Mouse (Mus musculus) urinary bladder, postnatal 36 days (tissue): ENCODE data around the gene Ppp1r16b.
"Not testable (repeated sequence)": the region's sequence is repeated elsewhere in the genome, so short reads cannot be mapped to it uniquely, and the experiment has no call there.

Experiments used
- DNase-seq, 2 experiments: peaks; one replicate each; pipeline ENCODE4 v3.0.0; 2022; ENCODE audit warnings: low spot score in 2 of 2, mixed read lengths in 1 of 2

The Ppp1r16b gene

DNA sequence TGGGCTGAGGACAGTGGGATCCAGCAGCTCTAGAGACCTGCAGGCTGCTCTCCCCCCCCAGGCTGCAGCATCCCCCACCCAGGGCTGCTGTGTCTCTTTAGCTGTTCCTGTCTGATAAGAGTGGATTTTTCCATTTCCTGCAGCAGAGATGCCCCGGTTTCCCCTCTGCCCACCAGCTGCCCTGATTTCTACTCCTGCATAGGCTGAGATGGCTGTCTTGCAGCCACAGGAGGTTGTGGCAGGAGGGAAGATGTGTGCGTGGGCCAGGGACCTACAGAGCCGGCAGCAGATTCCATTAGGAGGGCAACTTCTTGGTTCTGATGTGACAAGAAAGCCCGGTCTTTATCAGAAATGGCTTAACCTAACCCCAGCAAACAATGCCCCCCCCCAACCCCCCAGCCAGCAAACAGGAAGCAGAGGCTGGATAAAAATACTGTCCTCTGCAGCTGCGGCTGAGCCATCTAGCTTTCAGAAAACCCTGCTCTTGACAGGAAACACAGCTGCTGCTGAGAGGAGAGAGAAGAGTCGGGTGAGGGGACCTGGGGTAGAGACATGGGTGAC, 57.9 kb downstream of the Ppp1r16b start:
- DNase-seq: no peak

DNA sequence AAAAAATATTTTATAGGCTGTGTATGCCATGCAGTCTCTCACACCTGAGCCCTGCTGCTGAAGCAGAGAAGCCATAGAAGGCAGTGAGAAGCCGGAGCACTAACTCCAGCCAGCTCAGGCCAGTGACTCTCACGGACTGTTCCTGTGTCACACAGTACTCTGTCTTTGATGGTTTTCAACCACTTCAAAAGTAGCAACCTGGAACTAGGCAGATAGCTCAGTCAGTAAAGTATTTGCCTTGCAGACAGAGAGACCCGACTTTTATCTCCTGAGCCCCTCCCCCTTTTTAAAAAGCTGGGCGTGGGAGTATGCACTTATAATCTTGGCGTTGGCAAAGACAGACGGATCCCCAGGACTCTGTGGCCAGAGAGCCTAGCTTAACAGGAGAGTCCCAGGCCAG, 58.6 kb downstream of the Ppp1r16b start:
- no peak for DNase-seq

GRCm38 (mm10) chr2:158726252-158726651, 61.1 kb downstream of the Ppp1r16b start:
- no peak for DNase-seq

DNA sequence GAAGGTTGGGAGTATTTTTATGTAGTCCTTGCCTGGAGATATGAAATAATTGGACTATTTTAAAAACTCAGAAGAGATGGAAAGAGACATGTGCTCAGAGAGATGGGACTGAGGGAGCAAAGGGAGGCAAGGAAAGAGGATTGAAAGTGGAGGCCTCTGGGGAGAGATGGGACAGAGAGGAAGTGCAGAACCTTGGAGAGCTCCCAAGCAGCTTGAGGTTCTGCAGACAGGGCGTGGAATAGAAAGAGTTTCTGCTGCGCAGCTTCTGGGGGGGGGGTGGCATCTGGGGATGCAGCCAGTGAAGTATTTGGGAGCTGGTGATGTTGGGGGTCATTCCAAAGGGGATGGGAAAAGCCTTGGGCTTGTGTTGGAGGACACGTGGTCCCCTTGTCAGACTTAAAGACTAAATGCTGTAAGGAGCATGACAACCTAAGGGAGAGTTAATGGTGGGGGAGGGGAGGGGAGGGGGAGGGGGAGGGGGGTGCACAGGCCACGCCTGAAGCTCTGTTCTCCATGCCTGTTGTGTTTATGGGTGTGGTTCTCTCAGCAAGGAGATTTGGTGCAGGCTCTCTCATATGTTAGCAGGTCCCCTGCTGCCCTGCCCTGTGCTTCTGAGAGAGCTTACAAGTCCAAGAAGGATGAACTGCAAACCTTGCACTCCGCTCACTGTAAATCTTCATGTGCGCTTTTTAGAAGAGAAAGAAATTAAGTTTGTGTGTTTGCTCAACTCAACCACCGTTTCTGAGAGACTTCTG, 63.0 kb downstream of the Ppp1r16b start:
- no peak for DNase-seq

DNA sequence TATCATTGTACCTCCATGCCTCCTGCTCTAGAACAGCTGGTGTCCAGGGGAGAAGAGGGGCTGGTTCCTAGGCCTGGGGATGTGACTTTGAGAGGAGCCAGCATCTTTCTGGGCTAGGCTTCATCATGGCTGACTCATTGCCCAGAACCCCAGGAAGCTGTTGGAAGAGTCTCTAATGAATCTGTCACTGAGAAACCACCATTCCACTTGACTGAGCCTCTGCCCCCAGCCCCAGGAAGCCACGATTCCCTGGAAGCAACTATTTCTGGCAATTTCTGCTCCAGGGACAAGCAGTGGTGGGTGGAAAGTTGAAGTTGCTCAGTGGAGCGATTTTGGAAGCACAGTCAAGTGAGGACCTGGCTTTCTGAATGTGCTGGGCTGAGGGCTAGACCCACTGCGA, 65.7 kb downstream of the Ppp1r16b start:
- no peak for DNase-seq

- DNase-seq: no peak
These were observed 67.3 kb downstream of the Ppp1r16b start for GRCm38 (mm10) chr2:158732521-158732920.

GRCm38 (mm10) chr2:158733136-158733535, 67.9 kb downstream of the Ppp1r16b start:
- DNase-seq: no peak

GRCm38 (mm10) chr2:158733914-158734313, 68.7 kb downstream of the Ppp1r16b start:
- no peak for DNase-seq

DNA sequence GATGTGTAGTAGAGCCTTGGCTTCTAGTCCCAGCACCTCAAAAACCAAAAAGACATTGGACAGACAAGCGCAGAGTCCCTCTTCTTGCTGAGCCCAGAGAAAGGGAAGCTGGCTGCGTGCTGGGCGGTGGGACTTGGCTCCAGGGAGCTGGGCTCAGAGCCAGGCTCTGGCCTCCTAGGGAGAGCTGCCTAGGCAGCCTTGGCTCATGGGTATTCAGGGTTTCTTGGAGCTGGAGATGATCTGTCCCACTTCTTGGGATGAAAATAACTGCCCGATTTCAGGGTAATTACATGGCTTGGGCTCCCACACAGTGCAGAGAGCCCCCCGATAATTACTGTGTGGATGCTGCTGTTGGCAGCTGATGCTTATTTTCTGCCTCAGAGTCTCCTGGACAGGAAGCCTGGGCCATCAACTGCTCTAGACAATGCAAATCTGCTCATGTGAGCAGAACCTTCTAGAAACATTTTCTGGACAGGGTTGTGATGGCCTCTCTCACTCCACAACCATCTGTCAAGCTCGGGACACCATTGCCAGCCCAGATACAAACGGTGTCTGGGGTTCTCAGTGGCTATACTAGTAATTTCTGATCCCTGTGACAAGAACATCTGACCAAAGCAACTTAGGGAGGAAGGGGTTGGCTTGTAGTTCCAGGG, 69.4 kb downstream of the Ppp1r16b start:
- no peak for DNase-seq

- DNase-seq: no peak
These were observed 70.1 kb downstream of the Ppp1r16b start for GRCm38 (mm10) chr2:158735340-158735739.

DNA sequence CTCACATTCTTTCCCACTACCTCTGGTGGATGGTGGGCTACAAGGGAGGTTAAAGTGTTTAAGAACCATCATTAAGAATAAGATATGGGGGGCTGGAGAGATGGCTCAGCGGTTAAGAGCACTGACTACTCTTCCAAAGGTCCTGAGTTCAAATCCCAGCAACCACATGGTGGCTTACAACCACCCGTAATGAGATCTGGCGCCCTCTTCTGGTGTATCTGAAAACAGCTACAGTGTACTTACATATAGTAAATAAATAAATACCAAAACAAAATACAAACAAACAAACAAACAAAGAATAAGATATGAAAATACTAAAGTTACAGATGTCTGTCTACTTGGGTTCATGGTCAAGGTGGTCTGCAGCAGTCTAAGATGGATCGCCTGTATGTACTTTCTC, 71.0 kb downstream of the Ppp1r16b start:
- DNase-seq: not testable (repeated sequence)

DNA sequence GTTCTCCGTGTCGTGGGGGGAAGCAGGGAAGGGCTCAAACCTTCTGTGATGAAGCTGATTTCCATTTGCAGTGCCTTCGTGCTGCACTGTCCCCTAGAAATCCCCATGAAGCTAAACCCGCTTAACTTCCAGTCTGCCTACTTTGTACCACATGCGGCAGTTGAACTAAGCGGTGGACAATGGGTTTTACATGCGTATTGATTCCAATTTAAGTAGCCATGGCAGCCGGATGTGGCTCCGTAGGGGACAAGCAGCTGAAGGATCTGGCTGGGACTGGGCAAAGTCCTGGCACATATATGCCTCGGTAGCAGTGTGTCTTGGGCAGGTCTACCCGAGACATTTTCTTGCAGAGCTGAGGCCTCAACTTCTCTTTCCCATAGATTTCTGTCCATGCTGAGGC, 73.4 kb downstream of the Ppp1r16b start:
- DNase-seq: no peak

DNA sequence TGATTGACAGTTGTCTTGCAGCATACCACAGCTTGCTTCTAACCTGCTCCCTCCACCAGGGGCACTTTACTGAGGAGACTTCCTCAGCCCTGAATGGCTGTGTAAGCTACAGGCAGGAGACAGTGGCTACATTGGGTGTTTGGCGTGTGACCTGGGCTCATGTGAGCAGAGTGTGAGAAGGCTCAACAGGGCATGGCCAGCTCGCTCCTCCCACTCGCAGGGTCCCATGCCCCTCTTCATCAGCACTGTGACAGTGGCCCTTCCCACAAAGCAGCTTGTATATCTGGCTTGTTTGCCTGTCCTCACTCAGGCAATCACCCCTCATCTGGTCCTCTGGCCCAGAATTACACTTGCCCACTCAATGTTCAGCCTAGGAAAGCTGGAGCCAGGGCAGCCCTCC, 73.9 kb downstream of the Ppp1r16b start:
- no peak for DNase-seq

DNA sequence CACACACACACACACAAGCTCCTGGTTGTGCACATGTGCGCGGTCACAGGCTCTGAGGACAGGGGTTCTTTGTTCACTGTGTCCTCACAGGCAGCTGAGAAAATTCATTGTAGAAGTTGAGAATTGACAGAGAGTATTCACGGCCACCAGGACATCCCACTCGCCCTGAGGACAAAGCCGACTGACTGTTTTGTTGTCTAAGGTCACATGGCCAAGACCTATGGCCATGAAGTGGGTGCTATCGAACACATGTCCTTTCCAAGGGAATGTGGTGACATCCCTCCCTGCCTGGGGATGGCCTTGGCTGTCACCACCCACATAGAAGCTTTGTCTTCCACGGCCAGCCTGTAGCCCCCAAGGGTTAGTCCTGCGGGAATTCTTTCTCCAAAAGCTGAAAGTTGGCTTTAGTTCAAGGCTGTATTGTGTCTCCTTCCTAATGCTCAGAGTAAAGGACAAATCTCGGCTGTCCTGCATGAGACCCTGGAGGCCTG, 75.9 kb downstream of the Ppp1r16b start:
- no peak for DNase-seq

DNA sequence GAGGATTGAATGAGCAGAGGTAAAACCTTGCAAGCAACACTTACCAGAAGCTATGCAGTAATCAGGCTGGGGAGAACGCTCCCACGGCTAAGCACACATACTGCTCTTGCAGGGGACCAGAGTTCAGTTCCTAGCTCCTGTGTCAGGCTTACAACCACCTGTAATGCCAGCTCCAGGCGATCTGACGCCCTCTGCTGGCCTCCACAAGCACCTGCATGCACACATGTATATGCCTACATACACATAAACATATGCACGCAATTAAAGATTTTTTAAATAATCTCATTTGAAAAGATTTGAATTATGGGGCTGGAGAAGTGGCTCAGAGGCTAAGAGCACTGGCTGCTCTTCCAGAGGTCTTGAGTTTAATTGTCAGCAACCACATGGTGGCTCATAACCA, 77.2 kb downstream of the Ppp1r16b start:
- no peak for DNase-seq

GRCm38 (mm10) chr2:158743518-158744141, 78.4 kb downstream of the Ppp1r16b start:
- no peak for DNase-seq

- DNase-seq: no peak
These were observed 79.9 kb downstream of the Ppp1r16b start for GRCm38 (mm10) chr2:158745049-158745482.

DNA sequence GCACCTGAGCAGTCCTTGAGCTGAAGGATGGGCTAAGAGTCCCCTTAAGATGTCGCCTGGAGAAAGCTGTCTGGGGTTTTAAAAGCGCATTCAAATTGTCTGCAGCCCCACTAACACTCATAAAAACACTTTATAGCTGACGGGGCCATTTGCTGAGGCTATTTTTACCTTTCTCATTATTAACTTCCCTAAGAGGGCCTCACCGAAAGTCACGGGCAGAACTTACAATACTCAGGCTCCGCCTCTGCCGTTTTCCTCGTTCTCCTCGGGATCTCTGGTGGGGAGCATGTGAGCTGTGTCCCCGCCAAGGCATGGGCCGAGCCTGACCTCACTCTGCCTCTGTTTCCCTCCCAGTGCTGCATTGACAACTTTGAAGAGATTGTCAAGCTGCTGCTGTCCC, 81.0 kb downstream of the Ppp1r16b start:
- DNase-seq: no peak

- no peak for DNase-seq
These were observed 84.2 kb downstream of the Ppp1r16b start for GRCm38 (mm10) chr2:158749366-158749765.

- no peak for DNase-seq
These were observed 95.0 kb downstream of the Ppp1r16b start for GRCm38 (mm10) chr2:158760231-158760630.

- no peak for DNase-seq
These were observed 97.1 kb downstream of the Ppp1r16b start for GRCm38 (mm10) chr2:158762339-158762738.

DNA sequence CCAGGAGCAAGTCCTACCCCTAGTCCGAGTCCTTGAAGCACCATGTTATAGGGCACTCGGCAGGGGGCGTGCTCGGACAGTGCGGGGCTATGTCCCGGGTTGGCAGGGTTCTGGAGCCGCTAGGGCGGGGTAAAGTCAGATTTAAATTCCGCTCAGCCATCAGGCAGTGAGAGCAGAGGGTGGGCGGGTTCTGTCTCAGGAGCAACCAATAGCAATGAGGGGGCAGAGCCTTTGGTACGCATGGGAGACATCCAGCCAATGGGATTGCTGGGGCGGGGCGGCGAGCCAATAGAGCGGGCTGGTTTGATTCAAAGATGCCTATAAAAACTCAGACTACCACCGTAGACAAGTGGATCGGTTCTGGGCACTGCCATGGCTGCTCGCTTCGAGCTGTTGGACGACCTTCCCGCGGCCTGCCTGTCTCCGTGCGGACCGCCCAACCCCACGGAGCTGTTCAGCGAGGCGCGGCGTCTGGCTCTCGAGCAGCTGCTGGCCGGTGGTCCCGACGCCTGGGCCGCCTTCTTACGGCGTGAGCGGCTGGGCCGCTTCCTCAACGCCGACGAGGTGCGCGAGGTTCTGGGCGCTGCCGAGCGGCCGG, 102.6 kb downstream of the Ppp1r16b start, which contains the start of gene Fam83d:
Gene Fam83d (plus strand): TSS at position 352 of the 598 bp plus-strand sequence.
- peak; percentile 86 to 94 for DNase-seq
